Mouse (Mus musculus): Measurements from ENCODE around the gene Prkca. TPM values are rescaled to one million over a fixed set of nuclear protein-coding genes. Genes with fewer than 3 reads are reported as not detected.

The Prkca gene
- polyA plus RNA-seq, 1 experiment from 2014 or later: 5.3 TPM

DNA sequence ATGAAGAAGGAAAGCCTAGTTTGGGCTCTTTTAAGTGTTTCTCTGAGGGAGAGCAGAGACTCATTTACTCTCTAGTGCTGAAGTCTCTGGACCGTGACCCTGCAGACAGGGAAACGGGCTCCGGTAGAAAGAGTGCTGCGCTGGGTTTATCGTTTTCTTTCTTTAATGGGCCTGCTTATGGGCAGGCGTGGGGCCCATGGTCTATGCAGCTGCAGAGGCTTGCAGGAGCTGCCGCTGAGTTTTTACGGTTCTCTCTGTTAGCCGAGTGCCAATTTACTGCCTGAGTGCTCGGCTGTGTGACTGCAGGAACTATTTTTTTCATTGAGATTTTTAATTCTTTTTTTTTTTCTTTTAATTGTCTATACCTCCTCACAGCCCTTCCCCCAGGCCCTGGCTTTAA is 373.8 kb downstream of the Prkca start:
- peak; percentile 62 for DNase-seq (ENCODE audit: low spot score)
- Histone ChIP-seq H3K4me2 (ENCODE audit: low read length) (no peak overlapping the region), H3K4me1 (ENCODE audit: control insufficient read depth, insufficient read depth, low read length) (peaks cover 39% of the 10 kb centered on the region)

GRCm38 (mm10) chr11:107968147-107968546 is 375.6 kb downstream of the Prkca start:
- Histone ChIP-seq H3K27ac (ENCODE audit: low read depth, low read length) (no peak overlapping the region), H3K9ac (ENCODE audit: low read length) (no peak overlapping the region), H3K27me3 (replicated peaks; ENCODE audit: control insufficient read depth, insufficient read depth, low read length) (no peaks in the 10 kb centered on the region), H3K36me3 (ENCODE audit: control insufficient read depth, insufficient read depth, low read length) (no peaks in the 10 kb centered on the region), H3K4me2 (ENCODE audit: low read length) (no peak overlapping the region), H3K4me3 (ENCODE audit: low read depth, low read length) (no peak overlapping the region), H3K4me1 (ENCODE audit: control insufficient read depth, insufficient read depth, low read length) (peaks cover 42% of the 10 kb centered on the region), H3K9me3 (replicated peaks; ENCODE audit: control insufficient read depth, low read length) (no peaks in the 10 kb centered on the region)
- WGBS: 62% methylated on average over 13 of the region's 13 CpGs
- DNase-seq (ENCODE audit: low spot score) (no peak), ATAC-seq (no peak)

More for the DNA sequence above, 373.8 kb downstream of the Prkca start:
- Histone ChIP-seq H3K9me3 (replicated peaks; ENCODE audit: control insufficient read depth, low read length) (no peaks in the 10 kb centered on the region), H3K27ac (ENCODE audit: low read depth, low read length) (no peak overlapping the region), H3K4me3 (ENCODE audit: low read depth, low read length) (no peak overlapping the region), H3K36me3 (ENCODE audit: control insufficient read depth, insufficient read depth, low read length) (no peaks in the 10 kb centered on the region), H3K27me3 (replicated peaks; ENCODE audit: control insufficient read depth, insufficient read depth, low read length) (no peaks in the 10 kb centered on the region), H3K9ac (ENCODE audit: low read length) (no peak overlapping the region)
- ATAC-seq: no peak
- WGBS: 10% methylated on average over 10 of the region's 10 CpGs

DNA sequence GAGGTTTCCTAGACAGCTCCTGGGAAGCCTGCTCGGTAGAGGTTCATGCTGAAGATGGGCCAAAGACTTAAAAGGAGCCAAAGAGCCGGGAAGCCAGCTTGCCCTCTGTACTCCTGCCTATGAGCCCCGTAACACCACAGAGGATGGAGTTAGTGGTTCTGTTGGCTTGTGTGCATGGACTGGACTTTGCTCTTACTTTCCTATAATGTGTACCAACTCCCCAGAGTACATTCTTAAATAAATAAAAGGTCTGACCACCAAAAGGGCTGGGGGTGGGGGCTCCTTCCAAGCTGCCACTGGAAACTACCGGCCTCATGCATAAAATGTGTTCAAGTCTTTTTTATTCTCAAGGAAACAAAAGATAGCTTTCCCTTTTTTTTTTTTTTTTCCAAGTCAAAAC is 377.5 kb downstream of the Prkca start:
- Histone ChIP-seq H3K9ac (ENCODE audit: low read length) (no peak overlapping the region), H3K4me2 (ENCODE audit: low read length) (no peak overlapping the region), H3K4me1 (ENCODE audit: control insufficient read depth, insufficient read depth, low read length) (peaks cover 42% of the 10 kb centered on the region), H3K27ac (ENCODE audit: low read depth, low read length) (peak overlapping the region; percentile 10; the same call in 1 of the 2 replicates), H3K9me3 (replicated peaks; ENCODE audit: control insufficient read depth, low read length) (no peaks in the 10 kb centered on the region), H3K4me3 (ENCODE audit: low read depth, low read length) (no peak overlapping the region), H3K27me3 (replicated peaks; ENCODE audit: control insufficient read depth, insufficient read depth, low read length) (no peaks in the 10 kb centered on the region), H3K36me3 (ENCODE audit: control insufficient read depth, insufficient read depth, low read length) (no peaks in the 10 kb centered on the region)
- 69% methylated on average over 4 of the region's 4 CpGs for WGBS
- DNase-seq (ENCODE audit: low spot score) (no peak), ATAC-seq (no peak)

DNA sequence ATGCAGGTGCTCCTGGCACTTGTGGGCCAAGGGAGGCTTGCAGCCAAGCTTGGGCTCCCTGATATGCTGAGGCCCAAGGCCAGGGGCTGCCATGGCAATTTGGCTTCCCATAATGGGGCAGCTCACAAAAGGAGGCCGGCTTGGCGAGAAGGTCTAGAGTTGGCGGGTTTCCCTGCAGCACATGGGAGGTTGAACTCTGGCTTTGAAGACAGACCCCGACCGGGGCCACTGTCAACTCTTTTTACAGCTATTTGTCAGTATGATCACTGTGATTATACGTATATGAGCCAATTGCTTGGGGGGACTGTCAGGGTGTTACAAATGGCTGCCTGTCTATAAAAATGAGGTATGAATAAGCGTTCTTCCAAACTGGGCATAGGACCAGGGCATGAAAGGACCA is 378.3 kb downstream of the Prkca start:
- Histone ChIP-seq H3K4me3 (ENCODE audit: low read depth, low read length) (no peak overlapping the region), H3K36me3 (ENCODE audit: control insufficient read depth, insufficient read depth, low read length) (no peaks in the 10 kb centered on the region), H3K9me3 (replicated peaks; ENCODE audit: control insufficient read depth, low read length) (no peaks in the 10 kb centered on the region), H3K4me1 (ENCODE audit: control insufficient read depth, insufficient read depth, low read length) (peaks cover 40% of the 10 kb centered on the region), H3K9ac (ENCODE audit: low read length) (no peak overlapping the region), H3K27ac (ENCODE audit: low read depth, low read length) (peak overlapping the region; percentile 10; the same call in 1 of the 2 replicates), H3K27me3 (replicated peaks; ENCODE audit: control insufficient read depth, insufficient read depth, low read length) (no peaks in the 10 kb centered on the region), H3K4me2 (ENCODE audit: low read length) (no peak overlapping the region)
- ATAC-seq (peak; percentile 87), DNase-seq (ENCODE audit: low spot score) (peak; percentile 93)
- WGBS: 28% methylated on average over 7 of the region's 7 CpGs

DNA sequence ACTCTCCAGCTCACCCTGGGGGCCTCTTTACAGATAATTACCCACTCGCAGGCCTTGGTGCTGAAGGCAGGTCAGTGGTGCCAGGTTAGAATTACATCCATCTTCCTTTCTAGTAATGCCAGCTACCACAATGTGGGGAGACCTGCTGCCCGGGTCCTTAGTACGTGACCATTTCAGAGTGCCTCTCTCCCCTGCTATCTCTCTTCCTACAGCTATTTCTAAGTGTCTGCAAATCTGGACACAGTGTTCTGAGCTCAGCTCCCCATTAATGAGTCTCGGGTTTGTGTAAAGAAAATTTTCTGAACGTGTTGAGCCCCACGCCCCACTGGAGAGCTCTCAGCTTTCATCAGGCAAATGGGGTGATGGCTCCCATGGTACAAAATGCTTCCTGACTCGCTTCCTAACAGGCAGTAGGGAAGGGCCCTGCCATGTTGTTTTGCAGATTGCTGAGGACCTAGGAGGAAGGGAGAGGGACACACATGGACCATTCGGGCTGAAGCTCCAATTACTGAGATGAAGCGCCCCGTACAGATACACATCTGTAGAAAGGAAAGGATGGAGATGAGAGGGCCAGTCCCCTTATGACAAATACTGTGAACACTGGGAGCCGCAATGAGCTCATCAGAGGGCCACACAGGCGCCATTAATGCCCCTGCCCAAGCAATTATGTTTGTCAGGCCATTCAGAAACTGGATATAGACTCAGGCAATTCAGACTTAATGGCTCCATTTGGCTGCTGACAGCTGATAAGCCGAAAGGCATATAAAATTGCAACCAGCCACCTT is 386.0 kb downstream of the Prkca start:
- Histone ChIP-seq H3K9me3 (replicated peaks; ENCODE audit: control insufficient read depth, low read length) (0 out of 2 replicates have a peak, but pooled peaks cover 2% of the 10 kb centered on the region), H3K27me3 (replicated peaks; ENCODE audit: control insufficient read depth, insufficient read depth, low read length) (no peaks in the 10 kb centered on the region), H3K36me3 (ENCODE audit: control insufficient read depth, insufficient read depth, low read length) (peaks cover 3% of the 10 kb centered on the region; the same call in 1 of the 2 replicates), H3K4me1 (ENCODE audit: control insufficient read depth, insufficient read depth, low read length) (peaks cover 16% of the 10 kb centered on the region), H3K27ac (ENCODE audit: low read depth, low read length) (no peak overlapping the region; the same call in 1 of the 2 replicates), H3K4me3 (ENCODE audit: low read depth, low read length) (no peak overlapping the region), H3K9ac (ENCODE audit: low read length) (no peak overlapping the region), H3K4me2 (ENCODE audit: low read length) (no peak overlapping the region)
- 71% methylated on average over 13 of the region's 13 CpGs for whole genome bisulfite sequencing
- DNase-seq (ENCODE audit: low spot score): no peak
- ATAC-seq: no peak

- peak; percentile 58; the same call in 1 of the 2 replicates for ATAC-seq
- Histone ChIP-seq H3K4me2 (ENCODE audit: low read length) (no peak overlapping the region), H3K9me3 (replicated peaks; ENCODE audit: control insufficient read depth, low read length) (0 out of 2 replicates have a peak, but pooled peaks cover 2% of the 10 kb centered on the region), H3K36me3 (ENCODE audit: control insufficient read depth, insufficient read depth, low read length) (peaks cover 3% of the 10 kb centered on the region; the same call in 1 of the 2 replicates), H3K4me3 (ENCODE audit: low read depth, low read length) (no peak overlapping the region), H3K9ac (ENCODE audit: low read length) (no peak overlapping the region), H3K4me1 (ENCODE audit: control insufficient read depth, insufficient read depth, low read length) (peaks cover 16% of the 10 kb centered on the region), H3K27ac (ENCODE audit: low read depth, low read length) (no peak overlapping the region), H3K27me3 (replicated peaks; ENCODE audit: control insufficient read depth, insufficient read depth, low read length) (no peaks in the 10 kb centered on the region)
- DNase-seq (ENCODE audit: low spot score): no peak
- 63% methylated on average over 10 of the region's 10 CpGs for WGBS
Measured at GRCm38 (mm10) chr11:107955191-107956062, 388.3 kb downstream of the Prkca start.

DNA sequence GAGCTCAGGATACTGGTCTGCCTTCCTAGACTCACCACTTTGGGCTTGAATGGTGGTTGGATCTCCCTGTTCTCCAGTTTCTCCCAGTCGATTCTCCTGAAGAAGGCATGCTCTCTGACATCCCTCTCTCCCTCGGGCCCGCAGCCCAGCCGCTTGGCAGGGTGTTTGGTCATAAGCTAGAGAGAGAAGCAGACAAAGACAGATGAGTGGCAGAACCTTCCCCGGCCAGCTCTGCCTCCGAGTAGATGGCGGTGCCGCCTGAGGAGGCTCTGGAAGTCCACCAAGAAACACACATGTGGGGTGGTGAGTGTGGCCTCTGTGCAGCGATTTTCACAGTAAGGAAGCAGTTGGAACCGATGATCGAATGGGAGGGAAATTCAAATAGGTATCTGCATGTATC is 392.3 kb downstream of the Prkca start:
- WGBS: 89% methylated on average over 11 of the region's 11 CpGs
- Histone ChIP-seq H3K27me3 (replicated peaks; ENCODE audit: control insufficient read depth, insufficient read depth, low read length) (no peaks in the 10 kb centered on the region), H3K4me1 (ENCODE audit: control insufficient read depth, insufficient read depth, low read length) (peaks cover 14% of the 10 kb centered on the region), H3K4me3 (ENCODE audit: low read depth, low read length) (no peak overlapping the region), H3K9me3 (replicated peaks; ENCODE audit: control insufficient read depth, low read length) (no peaks in the 10 kb centered on the region), H3K27ac (ENCODE audit: low read depth, low read length) (no peak overlapping the region), H3K9ac (ENCODE audit: low read length) (no peak overlapping the region), H3K36me3 (ENCODE audit: control insufficient read depth, insufficient read depth, low read length) (peaks cover 3% of the 10 kb centered on the region; the same call in 1 of the 2 replicates), H3K4me2 (ENCODE audit: low read length) (no peak overlapping the region)
- ATAC-seq: no peak
- no peak for DNase-seq (ENCODE audit: low spot score)

- H3K4me3 ChIP-seq (ENCODE audit: low read depth, low read length): no peak overlapping the region
- no peak overlapping the region for H3K27ac ChIP-seq (ENCODE audit: low read depth, low read length)
- peaks cover 10% of the 10 kb centered on the region for H3K4me1 ChIP-seq (ENCODE audit: control insufficient read depth, insufficient read depth, low read length)
- H3K36me3 ChIP-seq (ENCODE audit: control insufficient read depth, insufficient read depth, low read length): peaks cover 3% of the 10 kb centered on the region; the same call in 1 of the 2 replicates
- WGBS: 85% methylated on average over 4 of the region's 4 CpGs
- no peak overlapping the region for H3K4me2 ChIP-seq (ENCODE audit: low read length)
- H3K9ac ChIP-seq (ENCODE audit: low read length): no peak overlapping the region
- ATAC-seq: peak; percentile 26; the same call in 1 of the 2 replicates
- no peaks in the 10 kb centered on the region for H3K27me3 ChIP-seq (replicated peaks; ENCODE audit: control insufficient read depth, insufficient read depth, low read length)
- H3K9me3 ChIP-seq (replicated peaks; ENCODE audit: control insufficient read depth, low read length): no peaks in the 10 kb centered on the region
- peak; percentile 56 for DNase-seq (ENCODE audit: low spot score)
Measured at GRCm38 (mm10) chr11:107950658-107951057, 393.1 kb downstream of the Prkca start.
